Mouse (Mus musculus) monocyte, adult 5-6 weeks (primary cell): ENCODE measurements around the gene Il2ra. TPM values are rescaled to one million over a fixed set of nuclear protein-coding genes. Genes with fewer than 3 reads are reported as not detected.
"Not testable (repeated sequence)": the region's sequence is repeated elsewhere in the genome, so short reads cannot be mapped to it uniquely, and the experiment has no call there.

Source experiments
- ATAC-seq: fragments of 153-309, 156-312 bp; replicated peaks from 2 replicates; pipeline ENCODE4 v1.8.0; 2017; ENCODE audit warnings: mild to moderate bottlenecking; ENCODE audit not compliant: low TSS enrichment, insufficient number of reproducible peaks, severe bottlenecking, poor library complexity, low FRiP score
- total RNA-seq: library from RNA; stranded (forward); fragments of 200-1000, 200-491, 200-594 nt; gene quantifications from 3 replicates; pipeline ENCODE4 v1.2.3, GENCODE M21; 2017

Il2ra gene
- total RNA-seq, result 0.48 to 2.1 TPM (median 0.49 TPM) in 3 replicates

DNA sequence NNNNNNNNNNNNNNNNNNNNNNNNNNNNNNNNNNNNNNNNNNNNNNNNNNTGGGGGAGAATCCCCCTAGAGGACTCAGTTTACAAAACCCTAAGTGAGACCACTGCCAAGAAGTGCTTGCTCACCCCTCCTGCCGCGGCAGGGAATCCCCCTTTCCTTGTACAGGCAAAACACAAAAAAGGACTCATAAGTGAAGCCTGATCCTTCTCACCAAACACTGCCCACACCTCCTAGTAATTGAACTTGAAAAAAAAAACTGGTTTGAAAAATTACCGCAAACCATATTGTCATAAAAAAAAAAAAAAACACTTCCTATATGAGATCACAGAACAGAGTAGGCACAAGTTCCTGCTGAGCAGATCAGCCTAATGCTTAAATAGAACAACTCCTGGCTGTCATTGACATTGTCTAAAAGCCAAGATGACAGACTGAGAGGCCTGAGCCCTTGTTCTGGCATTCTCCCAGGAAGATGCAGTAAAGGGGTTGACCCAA lies at the start of gene Il2ra:
Gene Il2ra, plus strand, starts transcription at position 357 of the 491 bp plus-strand sequence.
- ATAC-seq, result no peak

DNA sequence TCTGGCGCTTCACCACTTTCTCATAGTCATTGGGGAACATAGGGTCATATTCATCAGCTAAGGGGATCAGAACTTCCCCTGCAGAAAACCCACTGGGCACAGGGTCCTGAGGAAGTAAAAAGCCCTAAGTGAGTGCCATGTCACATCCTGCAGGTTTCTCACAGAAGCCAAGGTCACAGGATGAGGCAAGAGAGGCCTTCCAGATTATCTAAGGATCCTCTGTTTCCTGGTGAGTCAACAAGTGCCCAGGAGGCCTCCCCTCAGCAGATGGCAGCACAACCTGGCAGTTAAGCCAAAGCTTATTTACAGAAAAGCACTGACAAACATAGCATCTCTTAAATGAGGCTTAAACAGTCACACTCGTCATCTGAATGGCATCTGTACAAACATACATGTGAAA lies 45.9 kb upstream of the Il2ra start:
- no peak for ATAC-seq

DNA sequence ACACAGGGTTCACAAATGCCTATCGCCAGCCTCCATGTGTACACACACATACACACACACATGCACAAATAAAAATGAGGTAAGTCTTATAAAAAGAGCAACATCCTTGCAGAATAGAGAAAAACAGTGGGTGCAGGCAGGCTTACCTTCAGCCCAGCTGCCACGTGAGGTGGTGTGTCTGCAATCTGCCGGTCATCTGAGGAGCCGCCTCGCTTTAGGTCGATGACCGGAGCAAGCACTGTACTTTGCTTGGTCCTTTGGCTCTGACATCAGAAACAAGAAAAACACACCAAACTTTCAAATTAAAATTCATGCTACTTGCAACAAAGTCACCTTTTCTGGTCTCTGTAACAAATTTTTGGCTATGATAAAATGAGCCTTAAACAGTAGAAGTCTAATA lies 44.7 kb upstream of the Il2ra start:
- no peak for ATAC-seq

DNA sequence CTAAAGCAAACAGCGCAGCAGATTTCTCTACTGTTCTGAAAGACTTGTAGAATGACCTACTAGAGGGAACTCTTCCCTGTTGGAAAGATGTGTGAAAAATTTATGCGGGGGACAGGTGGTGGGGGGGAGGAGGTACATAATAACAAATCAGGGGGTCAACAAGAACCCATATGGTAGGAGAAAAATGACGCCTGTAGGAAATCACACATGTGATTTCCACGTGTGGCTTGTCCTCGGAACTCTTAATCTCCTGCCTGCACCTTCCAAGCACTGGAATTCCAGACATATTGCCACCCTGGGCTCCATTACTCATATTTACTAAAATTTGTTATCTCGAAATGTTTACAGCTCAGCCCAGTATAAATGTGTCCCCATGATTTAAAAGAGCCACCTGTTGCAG lies 40.8 kb upstream of the Il2ra start:
- ATAC-seq, result no peak

DNA sequence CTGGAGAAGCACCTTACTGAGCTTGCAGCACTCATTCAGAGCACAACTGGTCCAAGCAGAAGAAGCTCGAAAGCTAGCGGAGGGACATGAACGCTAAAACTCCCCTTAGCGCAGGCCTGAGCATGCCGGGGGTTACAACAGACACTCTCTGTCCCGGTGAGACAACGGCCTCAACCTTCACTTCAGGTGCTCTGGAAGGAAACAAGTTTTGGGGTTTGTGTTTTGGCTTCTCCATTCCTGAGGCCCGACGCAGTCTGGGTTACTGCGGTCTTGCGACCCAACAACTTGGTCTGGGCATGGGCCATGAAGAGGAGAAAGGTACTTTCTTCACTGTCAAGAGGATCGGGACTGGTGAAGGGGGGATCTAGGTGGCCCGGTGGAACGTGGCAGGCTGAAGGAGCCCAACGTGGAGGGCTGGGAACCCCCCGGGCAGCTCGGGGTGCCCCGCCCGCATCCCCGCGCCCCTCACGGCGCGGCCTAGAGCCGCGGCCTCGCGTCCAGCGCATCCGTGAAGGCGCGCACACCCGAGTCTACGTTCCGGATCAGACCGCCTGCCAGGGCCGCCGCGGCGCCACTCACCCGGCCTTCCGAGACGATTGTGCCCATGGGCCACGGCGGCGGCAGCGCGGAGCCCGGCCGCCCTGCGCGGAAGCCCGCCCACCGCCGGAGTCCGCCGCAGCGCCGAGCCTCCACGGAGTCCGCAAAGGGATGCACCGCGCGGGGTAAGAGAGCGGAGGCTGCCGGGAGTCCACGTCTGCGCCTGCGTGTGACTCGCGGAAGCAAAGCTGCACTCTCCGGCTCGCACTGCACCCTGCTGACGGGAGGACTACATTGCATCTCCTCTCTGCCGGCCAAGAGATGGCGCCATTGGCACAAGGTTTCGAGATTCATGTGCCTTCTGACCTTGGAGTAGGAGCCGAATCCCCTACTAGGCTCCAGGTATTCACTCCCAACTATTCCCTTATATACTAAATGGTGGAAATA lies 39.8 kb upstream of the Il2ra start:
- ATAC-seq, result peak; percentile 99

DNA sequence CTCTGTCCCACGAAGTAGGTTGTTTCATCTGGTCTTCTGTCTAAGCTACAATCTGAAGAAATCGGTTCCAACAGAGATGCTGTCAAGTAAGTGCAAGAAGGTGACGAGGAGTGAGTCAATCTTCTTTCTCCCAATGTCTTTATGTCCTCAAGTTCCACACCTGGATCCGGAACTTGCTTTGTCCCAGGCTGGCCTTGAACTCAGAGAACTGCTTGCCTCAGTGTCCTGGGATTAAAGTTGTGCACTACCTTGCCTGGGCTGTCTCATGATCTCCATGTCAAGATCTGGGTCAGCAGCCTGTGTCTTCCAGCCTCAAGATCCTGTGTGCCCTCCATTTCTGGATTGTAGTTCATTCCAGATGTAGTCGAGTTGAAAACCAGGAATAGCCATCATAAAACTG lies 38.6 kb upstream of the Il2ra start, which contains the start of gene Rbm17:
Gene Rbm17, minus strand, starts transcription at position 101 of the 400 bp plus-strand sequence.
- ATAC-seq, result no peak

DNA sequence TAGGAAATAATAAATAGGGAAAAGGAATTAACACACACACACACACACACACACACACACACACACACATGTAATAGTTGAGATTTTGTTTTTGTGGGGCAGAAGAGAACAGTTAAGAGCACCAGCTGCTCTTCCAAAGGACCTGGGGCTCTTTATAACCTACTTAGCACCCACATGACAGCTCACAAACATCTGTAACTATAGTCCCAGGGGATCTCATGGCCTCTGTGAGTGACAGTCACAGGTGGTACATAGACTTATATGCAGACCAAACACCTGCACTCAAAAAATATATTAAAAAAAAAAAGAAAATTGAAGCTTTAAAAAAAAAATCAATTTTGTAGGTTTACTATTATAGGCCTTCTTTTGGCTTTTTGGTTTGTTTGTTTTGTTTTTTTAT lies 37.7 kb upstream of the Il2ra start:
- no peak for ATAC-seq

DNA sequence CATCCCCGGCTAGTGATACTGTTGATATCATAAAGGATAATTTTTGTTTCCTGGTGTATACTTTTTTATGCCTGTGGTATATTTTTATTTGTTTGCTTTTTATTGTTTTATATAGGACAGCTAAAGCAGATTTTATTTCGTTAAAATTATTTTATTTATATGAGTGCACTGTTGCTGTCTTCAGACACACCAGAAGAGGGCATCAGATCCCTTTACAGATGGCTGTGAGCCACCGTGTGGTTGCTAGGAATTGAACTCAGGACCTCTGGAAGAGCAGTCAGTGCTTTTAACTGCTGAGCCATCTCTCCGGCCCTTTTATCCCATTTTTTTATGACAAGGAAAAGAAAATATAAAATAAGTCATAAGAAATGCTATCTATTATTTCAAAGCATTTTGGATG lies 35.9 kb upstream of the Il2ra start:
- not testable (repeated sequence) for ATAC-seq

DNA sequence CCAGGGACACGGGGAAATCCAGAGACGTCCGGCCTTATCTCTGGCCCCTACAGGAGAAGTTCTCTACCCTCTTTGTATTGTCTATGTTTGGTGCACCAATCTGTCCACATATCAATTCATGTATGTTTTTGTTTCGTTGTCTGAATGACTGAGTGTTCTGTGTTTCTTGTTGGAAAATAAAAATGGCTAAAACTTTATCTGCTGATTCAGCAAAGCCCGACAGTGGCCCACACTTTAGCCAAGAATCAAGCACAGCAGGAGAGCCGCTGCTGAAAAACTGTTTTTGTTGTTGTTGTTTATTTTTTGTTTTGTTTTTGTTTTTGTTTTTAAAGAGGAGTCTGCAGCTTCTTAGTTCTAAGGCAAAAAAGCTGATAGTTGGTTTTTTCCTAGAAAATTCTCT lies 29.7 kb upstream of the Il2ra start:
- not testable (repeated sequence) for ATAC-seq

DNA sequence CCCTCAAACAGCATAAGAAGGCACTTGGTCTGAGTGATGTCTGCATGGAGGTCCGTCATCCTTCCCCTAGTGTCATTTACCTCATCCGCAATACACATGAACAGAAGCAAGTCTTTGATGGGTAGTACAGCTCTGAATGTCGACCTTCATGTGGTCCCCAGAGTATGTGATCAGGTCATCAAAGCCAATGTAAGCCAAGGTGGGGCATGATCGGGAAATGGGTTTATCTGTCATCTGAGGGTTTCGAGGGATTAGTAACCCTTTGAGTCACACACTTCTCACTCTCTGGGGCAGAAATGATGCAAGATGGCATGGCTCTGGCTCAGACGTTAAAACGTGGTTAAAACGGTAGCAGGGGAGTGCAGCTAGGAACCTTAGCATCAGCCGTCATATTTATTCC lies 25.8 kb upstream of the Il2ra start:
- no peak for ATAC-seq

DNA sequence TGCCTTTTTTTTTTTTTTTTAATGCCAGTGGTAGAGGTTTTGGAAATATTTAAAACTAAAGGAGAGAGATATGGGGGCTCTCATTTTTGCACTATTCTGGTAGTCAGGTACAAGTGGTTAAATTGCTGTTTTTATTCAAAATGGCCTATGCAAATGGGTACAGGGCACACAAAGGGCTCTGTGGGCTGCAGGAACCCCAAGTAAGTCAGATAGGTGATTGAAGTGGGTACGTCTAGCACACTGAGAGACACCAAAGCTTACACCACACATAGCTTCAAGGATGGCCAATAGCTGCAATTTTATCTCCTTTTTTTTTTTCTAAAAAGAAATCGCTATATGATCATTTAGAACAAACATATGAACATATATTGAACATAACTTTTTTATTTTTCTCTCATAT lies 23.0 kb upstream of the Il2ra start:
- no peak for ATAC-seq

DNA sequence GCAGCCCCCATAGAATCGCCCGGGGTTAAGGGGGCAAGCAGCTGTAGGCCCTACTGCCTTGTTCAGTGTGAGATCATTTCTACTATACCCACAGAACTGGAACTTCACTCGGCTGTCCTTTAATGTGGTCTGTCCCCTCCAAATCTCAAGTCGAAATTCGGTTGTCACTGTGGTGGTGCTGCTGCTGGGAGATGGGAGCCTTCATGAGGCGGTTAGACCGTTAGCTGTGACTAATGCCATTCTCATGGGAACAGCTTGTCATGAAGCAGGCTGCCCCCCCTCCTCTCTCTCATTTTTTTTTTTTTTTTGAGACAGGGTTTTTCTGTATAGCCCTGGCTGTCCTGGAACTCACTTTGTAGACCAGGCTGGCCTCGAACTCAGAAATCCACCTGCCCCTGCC lies 19.4 kb upstream of the Il2ra start:
- ATAC-seq, result no peak

DNA sequence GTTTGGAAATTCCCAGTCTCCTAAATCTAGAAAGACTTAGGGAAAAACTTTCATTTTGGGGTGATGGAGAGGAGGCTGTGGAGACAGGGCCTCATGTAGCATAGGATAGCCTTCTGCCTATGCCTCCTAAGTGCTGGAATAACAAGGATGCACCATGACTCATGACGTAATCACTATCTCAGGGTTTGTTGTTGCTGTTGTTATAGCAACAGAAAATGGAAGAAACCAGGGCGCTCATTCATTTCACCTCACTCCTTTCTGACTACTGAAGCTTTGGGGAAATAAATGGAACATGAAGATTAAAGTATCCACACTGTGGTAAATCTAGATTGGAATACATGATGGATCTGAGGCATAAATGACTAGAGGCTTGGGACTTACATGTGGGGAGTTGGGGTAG lies 18.9 kb upstream of the Il2ra start:
- no peak for ATAC-seq

DNA sequence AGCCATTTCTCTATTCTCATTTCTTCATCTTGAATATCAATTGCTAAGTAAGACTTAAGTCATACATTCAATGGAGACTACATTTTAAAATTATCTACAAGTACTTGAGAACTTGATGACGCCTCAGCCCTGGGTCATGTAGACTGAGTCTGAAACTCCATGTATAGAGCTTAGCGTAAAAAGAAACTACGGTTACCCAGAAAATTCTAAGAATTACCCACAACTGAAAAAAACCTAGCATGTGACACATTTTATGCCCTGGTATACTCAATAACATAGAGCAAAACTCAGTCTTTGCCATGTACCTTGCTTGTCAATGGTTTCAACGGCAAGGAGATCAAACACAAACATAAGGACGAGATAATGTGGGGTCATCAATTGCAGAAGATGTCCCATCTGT lies 16.7 kb upstream of the Il2ra start, which contains the start of gene Gm17490:
Gene Gm17490, minus strand, starts transcription at position 375 of the 400 bp plus-strand sequence.
- ATAC-seq, result no peak

DNA sequence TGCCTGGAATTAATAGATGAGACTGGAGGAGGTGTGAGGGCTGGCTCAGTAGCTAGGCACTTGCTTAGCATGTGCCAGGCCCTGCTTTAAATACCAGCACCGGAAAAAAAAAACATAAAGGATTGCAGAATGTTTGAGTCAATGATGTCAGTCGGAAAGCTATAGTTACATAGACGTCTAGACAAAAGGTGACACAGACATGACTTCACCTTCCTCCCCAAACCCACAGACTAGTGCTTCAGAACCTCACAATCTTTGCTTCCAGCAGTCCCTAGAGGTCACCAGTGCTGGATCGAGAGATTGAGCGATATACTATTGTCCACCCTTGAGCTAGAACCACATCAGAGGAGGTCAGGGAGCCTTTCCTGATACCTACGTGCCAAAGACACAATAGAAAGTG lies 7.6 kb upstream of the Il2ra start:
- no peak for ATAC-seq

DNA sequence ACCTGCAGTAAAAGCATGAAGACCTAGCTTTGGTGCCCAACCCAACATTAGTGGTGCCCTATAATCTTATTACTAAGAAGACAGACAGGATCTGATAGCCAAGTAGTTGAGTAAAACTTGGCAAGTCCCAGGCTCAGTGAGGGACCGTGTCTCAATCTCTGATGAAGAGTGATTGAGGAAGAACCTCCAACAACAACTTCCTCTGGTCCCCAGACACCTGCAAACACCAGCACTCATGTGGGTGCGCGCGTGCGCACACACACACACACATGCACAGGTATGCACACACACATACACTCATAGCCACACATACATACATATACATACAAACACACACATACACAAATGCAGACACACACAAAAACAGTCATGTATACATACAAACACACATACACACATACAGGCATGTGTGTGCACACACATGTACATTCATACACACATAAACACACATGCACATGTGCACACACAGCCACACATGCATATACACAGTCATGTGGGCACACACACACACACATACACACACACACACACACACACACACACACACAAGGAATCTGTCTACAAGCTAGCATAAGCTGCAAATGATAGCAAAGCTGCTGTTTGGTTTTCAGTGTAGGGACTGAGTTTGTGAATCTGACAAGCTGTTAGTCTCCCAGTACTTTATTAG lies 7.0 kb upstream of the Il2ra start:
- ATAC-seq, result no peak

DNA sequence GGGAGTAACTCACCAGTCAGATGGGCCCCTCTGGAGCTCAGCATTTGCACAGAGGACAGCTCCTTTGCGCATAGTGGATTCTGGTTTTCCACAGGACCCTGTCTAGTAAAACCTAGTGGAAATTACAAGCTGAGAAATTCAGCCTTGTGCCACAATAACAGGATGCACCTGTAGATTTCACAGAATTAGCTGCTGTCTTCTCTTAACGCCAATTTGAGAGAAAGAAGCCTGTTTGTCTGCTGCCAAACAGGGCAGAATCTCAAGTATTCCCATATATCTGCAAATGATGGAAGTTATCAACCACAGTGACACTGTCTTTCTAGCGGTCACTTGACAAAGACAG lies 6.5 kb upstream of the Il2ra start:
- no peak for ATAC-seq

DNA sequence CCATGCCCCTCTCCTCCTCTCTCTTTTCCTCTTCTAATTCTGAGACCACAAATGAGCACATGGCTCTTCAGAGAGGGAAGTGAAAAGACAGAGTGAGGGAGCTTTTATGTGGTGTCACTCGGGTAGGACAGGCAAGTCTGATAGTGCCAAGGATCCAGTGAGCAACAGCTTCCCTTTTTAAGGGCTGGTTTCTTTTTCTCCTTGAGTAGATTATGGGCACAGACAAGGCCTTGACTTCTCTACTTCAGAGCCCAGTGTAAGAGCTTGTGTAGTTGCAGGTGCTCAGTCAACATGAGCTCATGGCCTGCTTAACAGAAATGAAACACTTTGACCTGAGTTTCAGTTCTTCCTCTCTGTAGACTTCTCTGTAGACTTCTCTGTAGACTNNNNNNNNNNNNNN lies 5.5 kb upstream of the Il2ra start:
- ATAC-seq, result peak; percentile 74

DNA sequence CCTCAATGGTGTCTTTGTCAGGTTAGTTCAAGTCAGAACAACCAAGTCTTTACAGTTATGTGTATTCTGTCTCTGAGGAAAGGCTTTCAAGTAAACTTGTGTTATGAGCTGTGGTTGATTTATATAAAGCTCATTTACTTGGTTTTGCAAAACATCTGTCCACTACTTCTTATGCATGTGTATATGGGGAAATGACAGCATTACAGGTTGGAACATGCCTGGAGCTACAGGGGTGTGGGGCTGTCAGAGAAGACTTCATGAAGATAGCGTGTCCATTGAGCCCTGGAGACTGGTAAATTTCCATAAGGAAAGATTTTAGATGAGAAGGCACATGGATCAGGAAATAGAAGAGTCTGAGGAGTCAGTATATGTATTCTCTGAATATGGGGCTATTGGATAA lies 1.4 kb downstream of the Il2ra start:
- ATAC-seq, result no peak

DNA sequence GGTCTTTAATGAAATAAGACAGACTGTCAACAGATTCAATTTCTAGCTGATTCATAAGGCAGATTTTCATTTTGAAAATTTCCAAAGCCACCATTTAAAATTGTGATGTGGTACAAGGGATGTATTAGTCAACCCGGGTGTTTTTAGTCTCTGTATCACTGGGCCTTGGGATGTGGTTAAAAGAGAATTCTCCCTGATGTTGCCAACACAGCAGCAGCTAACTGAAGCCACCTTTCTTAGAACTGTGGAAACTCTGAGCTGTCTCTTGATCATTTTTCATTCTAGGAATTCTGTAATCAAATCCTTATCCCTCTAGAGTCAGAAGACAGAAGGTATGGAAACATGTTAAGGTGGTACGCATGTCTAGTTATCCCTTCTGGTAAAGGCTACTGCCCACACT lies 2.7 kb downstream of the Il2ra start:
- no peak for ATAC-seq
